Mouse (Mus musculus) kidney, adult 18-20 months (tissue): ENCODE data around the gene Tiam2.
A peak's percentile ranks its signal among the peaks of the same experiment; 100 is the strongest.

Experiments
- DNase-seq: peaks from one replicate; pipeline ENCODE4 v3.0.0; 2021

Tiam2 gene

GRCm38 (mm10) chr17:3405350-3406073, 79.1 kb downstream of the Tiam2 start:
- no peak for DNase-seq

GRCm38 (mm10) chr17:3407051-3407450, 80.7 kb downstream of the Tiam2 start:
- no peak for DNase-seq

- DNase-seq: no peak
Observed at GRCm38 (mm10) chr17:3410307-3410706, 83.9 kb downstream of the Tiam2 start.

DNA sequence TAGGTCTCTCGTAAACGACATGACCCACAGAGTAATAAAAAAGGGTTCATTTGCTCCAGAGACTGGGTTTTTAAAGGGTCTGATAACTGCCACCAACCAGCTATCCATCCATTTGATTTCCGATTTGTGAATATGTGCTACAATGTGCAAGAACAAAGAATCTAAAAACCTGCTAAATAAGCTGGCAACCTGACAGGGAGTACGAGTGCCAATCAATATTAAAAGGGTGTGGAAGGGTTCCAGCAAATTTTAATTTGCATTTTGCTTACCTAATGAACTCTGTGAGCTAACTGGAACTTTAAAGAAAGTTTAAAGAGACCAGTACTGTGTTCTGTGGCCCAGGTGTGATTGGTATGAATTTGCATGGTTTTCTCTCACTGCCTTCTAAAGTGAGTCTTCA, 86.4 kb downstream of the Tiam2 start:
- no peak for DNase-seq

DNA sequence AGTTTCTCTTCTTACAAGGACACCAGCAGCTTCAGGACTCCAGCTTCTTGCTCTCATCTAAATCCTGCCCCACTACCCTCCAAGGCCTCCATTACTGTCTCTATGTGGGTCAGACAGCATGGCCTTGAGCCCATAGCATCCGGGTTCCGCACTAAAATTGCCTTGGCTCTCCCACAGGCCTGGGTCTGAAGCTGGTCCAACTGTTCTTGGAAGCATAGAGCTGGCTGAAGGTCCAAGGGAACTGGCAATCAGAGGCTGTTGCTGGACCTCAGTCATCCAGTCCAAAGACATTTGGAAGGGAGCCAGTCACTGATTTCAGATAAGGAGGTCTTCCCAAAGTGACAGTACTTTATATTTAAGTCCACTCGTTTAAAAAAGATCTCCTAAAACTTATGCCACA, 89.2 kb downstream of the Tiam2 start:
- peak; percentile 9 for DNase-seq

DNA sequence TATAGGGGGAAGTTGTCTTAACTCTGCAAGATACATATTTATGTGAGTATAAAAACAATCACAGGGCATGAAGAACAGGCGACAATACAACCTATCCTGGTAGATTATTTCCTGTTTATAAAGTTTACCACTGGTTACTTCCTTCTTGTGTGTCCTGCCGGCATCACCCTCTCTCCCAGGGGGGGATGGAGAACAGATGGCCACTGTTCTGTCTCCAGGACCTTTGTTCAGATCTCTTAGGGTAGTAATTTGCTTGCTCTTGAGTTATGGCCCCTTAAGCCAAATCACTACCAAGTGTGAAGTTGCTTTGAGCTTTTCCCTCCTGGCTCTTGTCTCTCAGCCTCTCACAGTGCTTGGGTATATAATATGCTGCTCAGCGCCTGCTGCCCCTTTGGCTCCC, 90.0 kb downstream of the Tiam2 start:
- no peak for DNase-seq

DNA sequence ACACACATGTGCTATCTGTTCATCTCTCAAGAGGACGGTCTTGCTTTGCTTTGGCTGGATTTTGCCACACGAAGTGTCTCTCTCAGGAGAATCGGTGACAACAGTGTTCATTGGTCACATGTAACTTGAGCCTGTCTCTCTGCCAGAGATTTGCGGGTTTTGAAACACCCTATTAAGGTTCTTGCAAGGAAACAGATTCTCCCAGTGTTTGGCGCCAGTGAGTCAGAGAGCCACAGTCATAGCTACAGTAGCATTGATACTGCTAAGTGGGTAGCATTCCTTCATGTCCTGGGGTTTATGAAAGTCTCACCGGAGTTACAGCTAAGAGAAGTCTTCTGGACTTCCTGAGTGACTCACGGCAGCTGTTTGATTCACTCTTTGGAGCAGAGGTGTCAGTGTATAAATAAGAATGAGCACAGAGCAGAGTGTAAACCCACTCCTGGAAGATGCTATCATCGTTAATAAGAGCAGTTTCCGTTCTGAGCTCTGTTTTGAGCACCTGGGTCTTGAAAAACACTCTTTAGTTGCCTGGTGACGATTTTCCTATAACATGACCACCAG, 93.1 kb downstream of the Tiam2 start:
- DNase-seq: no peak

DNA sequence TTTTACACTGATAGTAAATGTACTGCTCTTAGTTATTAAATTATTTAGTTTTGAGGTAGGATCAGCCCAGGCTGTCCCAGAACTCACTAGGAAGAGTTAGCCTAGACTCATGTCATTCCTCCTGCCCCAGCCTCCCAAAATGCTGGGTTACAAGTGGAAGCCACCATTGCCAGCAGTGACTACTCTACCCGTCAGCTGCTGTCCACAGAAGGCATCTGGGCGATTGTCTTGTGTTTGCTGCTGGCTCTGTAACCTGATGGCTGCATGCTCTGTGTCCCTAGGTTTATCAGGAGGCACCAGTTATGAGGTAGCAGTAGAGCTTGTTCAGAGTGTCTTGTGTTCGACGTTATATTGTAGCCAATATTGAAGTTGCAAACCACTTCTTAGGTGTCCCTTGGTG, 93.8 kb downstream of the Tiam2 start:
- DNase-seq: no peak

DNA sequence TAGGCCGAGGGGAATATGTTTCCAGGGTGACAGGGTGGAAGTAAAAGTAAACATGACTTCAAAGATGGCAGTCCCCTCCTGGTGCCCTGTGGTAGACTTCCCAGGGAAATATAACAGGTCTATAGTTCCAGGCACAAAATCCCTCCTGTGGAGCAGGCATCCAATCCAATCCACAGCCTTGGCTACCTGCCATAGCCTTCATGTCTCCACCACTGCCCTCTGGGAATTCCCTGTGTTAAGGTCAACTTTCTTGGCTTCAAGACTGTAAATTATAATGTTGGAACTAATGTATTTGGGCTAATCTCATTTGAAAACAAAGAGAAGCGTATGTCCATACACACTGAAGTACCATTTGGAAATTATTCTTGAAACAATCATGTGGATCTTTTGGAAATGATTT, 97.0 kb downstream of the Tiam2 start:
- no peak for DNase-seq

DNA sequence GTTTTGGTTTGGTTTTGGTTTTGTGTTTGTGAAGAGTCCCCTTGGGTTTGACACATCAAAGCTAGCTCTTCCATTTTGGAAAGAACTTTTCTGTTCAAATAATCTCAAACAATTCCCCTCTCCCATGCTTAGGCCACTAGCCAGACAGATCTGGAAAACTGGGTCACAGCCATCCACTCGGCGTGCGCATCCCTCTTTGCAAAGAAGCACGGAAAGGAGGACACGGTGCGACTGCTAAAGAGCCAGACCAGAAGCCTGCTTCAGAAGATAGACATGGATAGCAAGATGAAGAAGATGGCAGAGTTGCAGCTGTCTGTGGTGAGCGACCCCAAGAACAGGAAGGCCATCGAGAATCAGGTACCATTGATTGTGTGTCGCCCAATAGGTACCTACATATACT, 102.3 kb downstream of the Tiam2 start:
- DNase-seq: no peak

DNA sequence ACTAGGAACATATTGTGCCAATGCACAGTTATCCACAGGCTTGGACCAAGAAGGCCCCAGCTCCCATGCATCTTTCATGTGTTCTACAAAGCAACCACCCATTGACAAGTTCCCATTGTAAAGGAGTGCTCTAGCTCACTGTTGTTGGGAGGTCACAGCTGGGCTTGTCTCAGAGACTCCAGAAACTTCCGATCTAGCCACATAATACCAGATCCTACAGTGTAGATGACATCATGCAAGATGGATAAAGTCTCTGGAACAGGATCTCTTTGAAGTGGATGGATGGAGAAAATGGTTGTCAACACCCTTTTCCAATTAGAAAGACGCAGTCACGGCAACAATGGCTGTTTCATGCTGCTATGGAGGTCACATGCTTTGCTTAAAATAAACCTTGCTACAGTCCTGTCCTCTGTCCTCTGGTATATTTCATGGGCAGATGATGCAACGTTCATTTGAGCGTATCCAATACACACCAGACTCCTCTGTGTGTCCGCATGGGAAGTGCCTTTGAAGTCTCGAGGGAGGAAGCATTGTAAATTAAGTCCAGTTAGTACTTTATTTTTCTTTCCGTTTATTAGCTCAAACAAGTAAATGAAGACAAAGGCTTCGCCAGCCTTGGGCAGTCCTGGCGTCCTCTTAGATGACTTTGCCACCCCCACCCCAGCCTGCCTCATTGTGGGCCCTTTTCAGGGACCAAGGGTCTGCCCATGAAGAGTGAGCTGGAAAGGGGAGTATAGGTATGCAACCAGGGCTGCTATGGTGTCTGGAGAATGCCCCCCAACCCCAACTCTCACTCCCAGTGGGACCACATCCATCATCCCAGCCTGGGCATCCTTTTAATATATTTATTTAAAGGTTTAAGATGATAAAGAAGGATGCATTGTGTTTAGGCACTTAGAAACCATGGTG, 106.5 kb downstream of the Tiam2 start:
- no peak for DNase-seq

- DNase-seq: no peak
Observed at GRCm38 (mm10) chr17:3433521-3434271, 107.3 kb downstream of the Tiam2 start.

GRCm38 (mm10) chr17:3435299-3435698, 108.9 kb downstream of the Tiam2 start:
- no peak for DNase-seq

- DNase-seq: no peak
Observed at GRCm38 (mm10) chr17:3436841-3437515, 110.6 kb downstream of the Tiam2 start.

- no peak for DNase-seq
Observed at GRCm38 (mm10) chr17:3442526-3443401, 116.4 kb downstream of the Tiam2 start.

DNA sequence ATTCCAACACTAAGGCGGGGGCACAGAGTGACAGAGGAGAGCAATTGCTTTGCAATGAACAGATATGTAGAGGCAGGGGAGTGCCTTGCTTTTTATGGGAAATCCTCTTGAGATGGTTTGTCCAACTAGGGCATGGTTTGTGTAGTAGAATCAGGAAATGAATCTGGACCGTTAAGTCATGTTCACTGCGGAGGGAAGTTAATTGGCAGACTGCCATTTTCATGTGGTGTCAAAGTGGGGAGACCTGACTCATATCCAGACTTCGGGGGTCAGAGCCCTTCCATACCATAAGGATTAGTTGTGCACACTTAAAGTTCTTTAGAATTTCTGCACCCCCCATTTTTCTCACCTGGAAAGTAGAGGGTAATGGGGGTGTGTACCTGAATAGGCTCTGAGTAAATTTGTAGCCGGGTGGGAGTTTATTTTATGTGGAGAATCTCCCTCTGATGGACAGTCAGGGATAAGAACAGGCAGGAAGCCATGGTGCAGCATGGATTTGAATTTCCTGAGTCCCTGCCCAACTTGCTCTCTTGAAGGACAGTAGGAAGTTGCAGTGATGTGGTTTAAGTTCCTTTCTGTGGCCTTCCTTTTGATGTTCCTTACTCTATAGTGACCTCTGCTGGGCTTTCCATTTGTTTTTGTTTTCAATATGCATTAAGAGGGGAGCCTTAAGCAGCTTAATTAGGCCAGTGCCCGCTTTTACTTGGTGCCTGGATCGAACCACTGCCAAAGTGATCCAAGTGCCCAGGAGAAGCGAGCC, 120.0 kb downstream of the Tiam2 start:
- DNase-seq: no peak

GRCm38 (mm10) chr17:3448725-3449124, 122.4 kb downstream of the Tiam2 start:
- DNase-seq: peak; percentile 65

DNA sequence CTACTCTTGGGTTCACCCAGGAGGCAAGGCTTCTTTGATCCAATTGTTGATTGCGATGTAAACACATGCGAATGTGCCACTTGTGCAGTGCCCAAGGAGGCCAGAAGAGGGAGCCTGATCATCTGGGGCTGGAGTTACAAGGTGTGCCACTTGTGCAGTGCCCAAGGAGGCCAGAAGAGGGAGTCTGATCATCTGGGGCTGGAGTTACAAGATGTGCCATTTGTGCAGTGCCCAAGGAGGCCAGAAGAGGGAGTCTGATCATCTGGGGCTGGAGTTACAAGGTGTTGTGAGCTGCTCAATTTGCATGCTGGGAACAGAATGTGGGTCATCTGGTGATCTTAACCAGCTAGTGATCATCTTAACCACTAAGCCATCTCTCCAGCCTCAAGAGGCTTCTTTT, 124.7 kb downstream of the Tiam2 start:
- peak; percentile 76 for DNase-seq

- no peak for DNase-seq
Observed at GRCm38 (mm10) chr17:3452571-3453311, 126.4 kb downstream of the Tiam2 start.

- no peak for DNase-seq
Observed at GRCm38 (mm10) chr17:3453946-3454345, 127.6 kb downstream of the Tiam2 start.
